Mouse (Mus musculus) kidney, adult 2 months (tissue): ENCODE measurements around the gene Krt13. TPM values are rescaled to one million over a fixed set of nuclear protein-coding genes. Genes with fewer than 3 reads are reported as not detected.

Experiments
- DNase-seq: peaks from one replicate; pipeline ENCODE4 v3.0.0; 2021
- H3K27ac ChIP-seq: fragments of 200-500 bp; 2 replicates; pipeline ENCODE4 v1.5.1; 2012; ENCODE audit warnings: low read depth, low read length, control low read depth, inconsistent platforms; ENCODE audit not compliant: insufficient read depth
- H3K27me3 ChIP-seq: fragments of 200-500 bp; replicated peaks from 2 replicates; pipeline ENCODE4 v1.6.1; 2012; ENCODE audit warnings: mild to moderate bottlenecking, moderate library complexity, low read length, inconsistent platforms; ENCODE audit not compliant: control insufficient read depth, insufficient read depth
- H3K36me3 ChIP-seq: fragments of 200-500 bp; 2 replicates; pipeline ENCODE4 v1.6.1; 2012; ENCODE audit warnings: mild to moderate bottlenecking, moderate library complexity, low read length, inconsistent platforms; ENCODE audit not compliant: control insufficient read depth, insufficient read depth
- H3K4me1 ChIP-seq: fragments of 200-500 bp; 2 replicates; pipeline ENCODE4 v1.6.1; 2011; ENCODE audit warnings: low read length; ENCODE audit not compliant: control insufficient read depth, insufficient read depth
- H3K4me3 ChIP-seq: fragments of 200-500 bp; 2 replicates; pipeline ENCODE4 v1.5.1; 2011; ENCODE audit warnings: mild to moderate bottlenecking, low read depth, low read length, control low read depth; ENCODE audit not compliant: insufficient read depth
- CTCF ChIP-seq: fragments of 200-500 bp; conservative IDR thresholded peaks from 2 replicates; pipeline ENCODE4 v1.5.1; 2011; ENCODE audit warnings: low read depth, mild to moderate bottlenecking, control low read depth, low read length, moderate library complexity, mixed read lengths; ENCODE audit not compliant: insufficient read depth, insufficient read length
- POLR2A ChIP-seq: fragments of 200-500 bp; IDR thresholded peaks from one replicate; pipeline ENCODE4 v1.6.1; 2011; ENCODE audit warnings: low read depth, low read length, control low read depth
- WGBS: fragments of 180-500 bp; shearing (Covaris S2); methylation state at CpG from one replicate; pipeline ENCODE4 v1.1.7; 2018; 5-methylcytosine and 5-hydroxymethylcytosine counted together
- polyA plus RNA-seq: library from polyadenylated mRNA; depleted of rRNA; stranded (reverse); fragments of >200 nt; gene quantifications from 2 replicates; pipeline ENCODE4 v1.2.3, GENCODE M21; 2012

Krt13 gene
- polyA plus RNA-seq, 1 experiment = not detected

DNA sequence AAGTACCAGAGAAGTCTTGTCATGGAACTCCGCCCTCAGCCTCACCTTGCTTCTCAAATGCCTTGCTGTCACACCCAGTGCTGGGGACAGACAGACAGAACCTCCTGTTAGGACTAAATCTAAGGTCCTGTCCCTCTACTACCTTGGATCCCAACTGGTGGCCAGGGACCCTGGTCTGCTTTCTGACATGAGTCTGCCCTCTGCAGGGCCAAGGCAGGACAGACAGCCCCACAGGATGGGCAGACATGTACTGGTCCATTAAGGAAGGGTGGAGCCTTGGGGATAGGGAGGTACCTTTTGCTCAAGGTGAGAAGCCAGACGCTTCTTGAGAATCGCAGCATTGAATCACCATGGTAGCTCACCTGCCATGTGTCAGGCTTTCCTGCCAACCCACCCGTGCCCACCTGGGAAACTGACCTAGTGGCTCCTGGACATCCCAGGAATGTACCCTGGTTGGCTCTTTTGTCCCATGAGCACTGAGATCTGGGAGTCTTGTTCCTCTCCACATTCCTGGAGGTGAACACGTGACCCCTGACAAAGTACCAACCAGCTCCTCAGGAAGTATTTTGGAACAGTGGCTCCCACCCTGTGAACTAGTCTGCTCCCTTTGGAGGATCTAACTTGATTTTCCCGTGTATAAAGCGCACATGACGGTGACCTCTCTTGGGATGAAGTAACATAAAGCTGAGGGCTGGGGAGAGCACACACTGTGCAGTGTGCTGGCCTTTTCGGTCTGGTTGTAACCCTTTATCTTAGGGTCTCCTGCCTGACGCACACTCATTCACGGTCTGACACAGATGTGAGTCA, 8.2 kb downstream of the Krt13 start:
- Histone ChIP-seq H3K27ac (no peak overlapping the region), H3K27me3 (no peaks in the 10 kb centered on the region), H3K36me3 (no peaks in the 10 kb centered on the region), H3K4me3 (no peak overlapping the region), H3K4me1 (no peaks in the 10 kb centered on the region)
- WGBS = 69% methylated on average over 11 of the region's 11 CpGs
- DNase-seq = no peak
- TF ChIP-seq POLR2A (no peak), CTCF (no peak)

DNA sequence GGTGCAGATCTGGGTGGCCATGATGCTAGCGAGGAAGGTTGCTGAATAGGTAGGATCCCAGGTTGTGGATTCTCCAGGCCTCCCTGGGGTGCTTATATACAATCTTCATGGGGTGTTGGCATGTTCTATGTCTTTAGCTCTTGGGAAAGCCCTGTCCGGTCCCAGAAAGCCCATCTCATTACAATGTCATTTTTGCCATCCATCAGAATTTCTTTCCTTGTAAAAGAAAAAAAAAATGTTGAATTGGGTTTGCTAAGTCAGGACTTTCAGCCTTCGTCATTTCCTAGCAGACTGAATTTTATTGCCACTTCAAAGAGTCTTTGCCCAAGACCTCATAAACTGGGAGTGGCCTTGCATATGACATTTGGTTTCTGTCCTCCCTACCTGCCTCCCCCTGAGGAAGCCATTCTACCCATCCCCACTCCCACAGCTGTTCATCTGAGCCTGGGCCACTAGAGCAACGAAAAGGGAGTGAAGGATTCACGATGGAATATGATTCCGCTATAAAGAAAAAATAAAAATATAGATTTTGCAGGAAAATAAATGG, 15.7 kb downstream of the Krt13 start, which contains the start of gene Krt36:
TSS of gene Krt36 (minus strand) at position 51 of the 547 bp plus-strand sequence.
- WGBS = 69% methylated on average over 6 of the region's 6 CpGs
- H3K27me3 ChIP-seq = no peaks in the 10 kb centered on the region
- no peak for DNase-seq
- TF ChIP-seq POLR2A (no peak), CTCF (no peak)
- H3K27ac ChIP-seq = no peak within 1 kb of the TSS
- no peak within 1 kb of the TSS for H3K4me3 ChIP-seq
- H3K36me3 ChIP-seq = no peaks in the 10 kb centered on the region
- H3K4me1 ChIP-seq = no peaks in the 10 kb centered on the region

DNA sequence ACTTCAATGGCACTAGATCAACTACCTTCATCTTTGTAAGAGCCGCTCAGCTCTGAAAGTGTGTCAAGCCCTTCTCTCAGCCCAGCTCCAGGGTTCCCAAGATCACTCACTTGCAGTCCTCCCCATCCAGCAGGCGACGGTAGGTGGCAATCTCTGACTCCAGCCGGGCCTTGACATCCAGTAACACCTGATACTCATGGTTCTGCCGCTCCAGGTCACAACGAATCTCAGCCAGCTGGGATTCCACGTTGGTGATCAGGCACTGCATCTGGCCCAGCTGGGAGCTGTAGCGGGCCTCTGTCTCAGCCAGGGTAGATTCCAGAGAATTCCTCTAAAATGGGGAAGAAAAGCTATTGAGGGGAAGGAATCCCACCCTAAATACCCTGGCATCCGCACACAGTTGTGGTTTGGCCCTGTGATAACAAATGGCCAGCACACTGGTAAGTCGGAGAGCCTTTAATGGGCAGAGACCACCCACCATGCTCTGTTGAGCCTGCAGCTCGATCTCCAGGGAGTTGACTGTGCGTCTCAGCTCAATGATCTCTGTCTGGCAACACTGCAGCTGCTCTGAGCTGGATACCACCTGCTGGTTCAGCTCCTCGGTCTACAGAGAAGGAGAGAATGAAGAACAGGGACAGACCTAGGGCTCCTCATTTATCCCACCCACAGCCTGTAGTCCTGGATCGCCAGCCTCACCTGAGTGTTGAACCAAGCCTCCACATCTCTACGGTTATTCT, 18.5 kb downstream of the Krt13 start:
- no peak overlapping the region for H3K27ac ChIP-seq
- no peak for TF ChIP-seq POLR2A
- no peak for TF ChIP-seq CTCF

DNA sequence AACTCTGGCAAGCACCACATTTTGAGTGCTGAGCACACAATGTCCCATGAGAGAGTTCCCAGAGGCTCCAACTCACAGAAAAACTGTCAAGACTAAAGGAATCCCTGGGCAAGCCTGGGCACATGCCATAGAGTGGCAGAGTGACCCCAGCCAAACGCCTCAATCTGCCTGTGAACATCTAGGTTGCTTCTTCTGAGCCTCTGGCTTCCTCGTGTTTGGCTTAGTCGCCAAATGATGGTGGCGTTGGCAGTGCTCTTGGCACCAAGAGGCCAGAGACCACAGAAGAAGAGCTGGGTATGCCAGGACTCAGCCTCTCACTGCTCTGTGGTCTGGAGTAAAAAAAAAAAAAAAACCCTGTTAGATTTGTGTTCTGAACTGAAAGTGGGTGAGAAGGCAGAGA, 21.0 kb downstream of the Krt13 start:
- Histone ChIP-seq H3K36me3 (no peaks in the 10 kb centered on the region), H3K4me3 (no peak overlapping the region), H3K27ac (no peak overlapping the region), H3K27me3 (no peaks in the 10 kb centered on the region), H3K4me1 (no peaks in the 10 kb centered on the region)
- 78% methylated on average over 4 of the region's 4 CpGs for WGBS
- TF ChIP-seq POLR2A (no peak), CTCF (no peak)
- DNase-seq = no peak

More for the DNA sequence above, 18.5 kb downstream of the Krt13 start:
- Histone ChIP-seq H3K27me3 (no peaks in the 10 kb centered on the region), H3K36me3 (no peaks in the 10 kb centered on the region), H3K4me3 (no peak overlapping the region), H3K4me1 (no peaks in the 10 kb centered on the region)
- 35% methylated on average over 15 of the region's 15 CpGs for WGBS
- DNase-seq = no peak

DNA sequence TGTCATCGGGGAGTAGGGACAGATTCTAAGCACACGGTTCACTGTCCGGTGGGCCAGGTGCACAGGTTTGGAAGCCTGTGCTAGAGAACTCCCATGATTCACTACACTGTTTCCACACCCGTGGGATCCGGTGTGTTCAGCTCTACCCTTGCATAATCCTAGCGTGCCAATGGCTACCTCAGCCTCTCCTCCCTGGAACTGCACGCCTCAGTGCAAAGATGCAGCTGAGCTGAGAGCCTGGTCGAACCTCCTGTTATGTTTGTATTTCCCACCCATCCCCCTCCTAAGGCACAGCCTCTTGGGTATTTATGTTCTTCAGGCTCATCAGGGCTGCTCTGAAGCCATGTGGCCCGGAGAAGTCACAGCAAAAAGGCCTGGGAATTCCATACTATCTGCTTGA, 23.5 kb downstream of the Krt13 start:
- TF ChIP-seq POLR2A (no peak), CTCF (no peak)
- DNase-seq = no peak
- no peak overlapping the region for H3K27ac ChIP-seq
- H3K36me3 ChIP-seq = no peaks in the 10 kb centered on the region
- no peaks in the 10 kb centered on the region for H3K4me1 ChIP-seq
- no peaks in the 10 kb centered on the region for H3K27me3 ChIP-seq
- WGBS = 35% methylated on average over 9 of the region's 9 CpGs
- no peak overlapping the region for H3K4me3 ChIP-seq

DNA sequence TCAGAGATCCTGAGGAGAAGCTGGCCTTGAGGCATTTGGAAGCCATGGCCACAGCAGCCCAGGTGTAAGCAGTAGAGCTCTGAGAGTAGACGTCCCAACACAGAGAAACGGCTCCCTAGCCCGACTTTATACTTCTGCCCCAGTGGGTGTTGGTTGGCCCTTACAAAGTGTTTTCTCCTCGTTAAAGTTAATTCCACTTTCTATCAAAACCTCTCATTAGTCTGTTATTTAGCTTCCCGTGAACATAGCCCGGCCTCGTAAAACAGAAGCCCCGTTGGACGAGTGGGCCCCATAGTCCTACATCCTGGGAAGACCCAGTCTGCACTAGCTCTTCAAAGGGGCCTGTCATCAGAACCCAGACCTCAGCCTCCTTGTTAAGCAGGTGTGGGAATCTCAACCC, 25.2 kb downstream of the Krt13 start, which contains the start of gene Krt35:
TSS of gene Krt35 (minus strand) at position 101 of the 400 bp plus-strand sequence.
- Histone ChIP-seq H3K27me3 (no peaks in the 10 kb centered on the region), H3K4me1 (no peaks in the 10 kb centered on the region), H3K4me3 (no peak within 1 kb of the TSS), H3K27ac (no peak within 1 kb of the TSS), H3K36me3 (no peaks in the 10 kb centered on the region)
- no peak for DNase-seq
- WGBS = 70% methylated on average over 9 of the region's 9 CpGs
- TF ChIP-seq CTCF = no peak
- no peak for TF ChIP-seq POLR2A

DNA sequence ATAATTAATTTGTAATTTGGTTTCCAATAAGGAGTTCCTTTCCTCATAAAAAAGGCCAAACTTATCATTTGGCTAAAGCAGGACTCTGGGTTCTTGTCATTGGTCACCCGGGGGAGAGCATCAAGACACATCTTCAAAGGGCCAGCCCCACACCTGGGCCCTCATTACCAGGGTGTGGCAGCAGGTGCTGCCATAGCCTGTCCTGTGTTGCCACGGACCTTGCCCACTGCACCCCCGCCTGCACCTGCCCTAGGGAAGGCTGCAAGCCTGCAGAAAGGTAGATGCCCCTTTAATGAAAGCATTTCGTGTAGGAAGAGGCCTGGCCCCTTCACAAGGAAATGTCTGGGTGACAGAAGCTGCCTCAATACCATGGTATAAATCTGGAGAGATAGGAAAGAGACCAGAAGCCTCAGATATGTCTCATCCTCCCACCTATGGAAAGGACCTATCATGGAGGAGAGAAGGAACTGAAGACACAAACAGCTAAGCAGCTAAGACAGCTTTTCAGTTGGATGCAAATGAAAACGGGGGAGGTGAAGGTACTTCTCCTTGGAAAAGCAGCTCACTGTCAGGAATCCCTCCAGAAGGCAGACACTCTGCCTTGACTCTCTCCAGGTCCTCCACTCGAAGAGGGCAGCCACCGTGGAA, 32.9 kb downstream of the Krt13 start:
- WGBS = 56% methylated on average over 7 of the region's 7 CpGs
- Histone ChIP-seq H3K4me3 (no peak overlapping the region), H3K4me1 (no peaks in the 10 kb centered on the region), H3K27me3 (no peaks in the 10 kb centered on the region), H3K27ac (no peak overlapping the region), H3K36me3 (no peaks in the 10 kb centered on the region)
- TF ChIP-seq CTCF = no peak
- no peak for TF ChIP-seq POLR2A
- DNase-seq = no peak
